Mouse (Mus musculus) adrenal gland, postnatal 14 days (tissue): ENCODE data around the gene Adam12. TPM values are rescaled to one million over a fixed set of nuclear protein-coding genes. Genes with fewer than 3 reads are reported as not detected.
"Not testable (repeated sequence)": the region's sequence is repeated elsewhere in the genome, so short reads cannot be mapped to it uniquely, and the experiment has no call there.

Experiments
- DNase-seq: peaks from one replicate; pipeline ENCODE4 v3.0.0; 2021; ENCODE audit warnings: mixed read lengths
- total RNA-seq: library from RNA; stranded (reverse); gene quantifications from 2 replicates; pipeline ENCODE4 v1.2.3, GENCODE M21; 2021

Adam12 gene
- total RNA-seq, 1 experiment from 2014 or later: 20.6 TPM

- peak; percentile 67 for DNase-seq
Observed at GRCm38 (mm10) chr7:133928981-133929380, 303.0 kb downstream of the Adam12 start.

DNA sequence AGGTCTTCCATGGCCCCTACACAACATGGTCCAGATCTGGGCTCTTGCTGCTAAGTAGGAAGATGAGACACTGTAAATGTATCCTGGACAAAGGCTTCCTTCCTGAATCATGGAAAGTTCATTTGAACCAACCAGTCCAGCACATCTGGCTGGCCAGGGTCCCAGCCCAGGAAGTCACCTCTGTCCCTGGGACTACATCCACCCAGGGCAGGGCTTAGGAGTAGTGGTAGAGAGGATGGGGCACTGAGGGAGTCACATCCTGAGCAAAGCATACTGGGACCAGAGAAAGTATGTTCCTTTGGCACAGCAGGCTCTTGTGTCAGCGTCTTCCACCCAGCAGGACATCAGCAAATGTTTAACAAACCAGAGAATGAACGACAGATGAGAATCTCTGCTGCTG is 306.2 kb downstream of the Adam12 start:
- DNase-seq: peak; percentile 30

DNA sequence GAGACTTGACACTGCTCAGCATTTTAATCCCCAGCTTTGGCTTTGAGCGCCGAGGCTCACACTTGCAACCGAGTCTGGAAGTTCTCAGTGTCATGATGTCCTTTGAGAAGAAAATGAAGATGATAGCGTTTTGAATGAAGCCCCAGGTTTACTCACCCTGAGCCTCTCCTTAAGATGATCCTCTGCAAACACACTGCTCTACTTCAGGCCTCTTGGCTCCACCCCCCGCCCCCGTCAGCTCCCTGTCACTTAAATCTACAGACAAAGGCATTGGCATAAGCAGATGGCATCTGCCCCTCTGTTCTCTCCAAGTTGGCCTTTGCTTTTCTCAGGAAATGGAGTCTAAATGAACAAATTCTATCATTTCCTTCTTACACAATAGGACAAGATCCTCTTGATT is 308.0 kb downstream of the Adam12 start:
- no peak for DNase-seq

DNA sequence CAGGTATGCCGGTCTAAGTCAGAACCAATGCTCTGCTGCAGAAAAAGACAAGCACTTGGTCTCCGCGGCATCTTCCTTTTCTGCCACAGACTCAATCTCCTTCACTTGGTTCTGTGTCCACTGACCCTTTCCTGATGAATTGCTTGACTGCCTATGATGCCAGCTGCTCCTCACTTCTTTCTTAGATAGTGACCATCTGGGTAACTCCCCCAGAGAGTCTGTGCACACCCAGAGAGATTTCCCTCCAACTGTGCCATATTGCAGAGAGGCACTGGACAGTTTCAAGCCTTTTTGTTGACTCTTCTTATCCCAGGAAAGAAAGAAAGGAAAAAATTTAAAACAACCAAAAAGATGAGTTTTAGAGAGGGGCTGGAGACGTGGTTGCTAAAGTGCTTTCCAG is 310.7 kb downstream of the Adam12 start:
- DNase-seq: no peak

- no peak for DNase-seq
Observed at GRCm38 (mm10) chr7:133920724-133921123, 311.2 kb downstream of the Adam12 start.

GRCm38 (mm10) chr7:133919918-133920317 is 312.0 kb downstream of the Adam12 start:
- DNase-seq: peak; percentile 29

GRCm38 (mm10) chr7:133919306-133919705 is 312.6 kb downstream of the Adam12 start:
- no peak for DNase-seq

- no peak for DNase-seq
Observed at GRCm38 (mm10) chr7:133916230-133916629, 315.7 kb downstream of the Adam12 start.

GRCm38 (mm10) chr7:133911881-133912280 is 320.1 kb downstream of the Adam12 start:
- DNase-seq: no peak

DNA sequence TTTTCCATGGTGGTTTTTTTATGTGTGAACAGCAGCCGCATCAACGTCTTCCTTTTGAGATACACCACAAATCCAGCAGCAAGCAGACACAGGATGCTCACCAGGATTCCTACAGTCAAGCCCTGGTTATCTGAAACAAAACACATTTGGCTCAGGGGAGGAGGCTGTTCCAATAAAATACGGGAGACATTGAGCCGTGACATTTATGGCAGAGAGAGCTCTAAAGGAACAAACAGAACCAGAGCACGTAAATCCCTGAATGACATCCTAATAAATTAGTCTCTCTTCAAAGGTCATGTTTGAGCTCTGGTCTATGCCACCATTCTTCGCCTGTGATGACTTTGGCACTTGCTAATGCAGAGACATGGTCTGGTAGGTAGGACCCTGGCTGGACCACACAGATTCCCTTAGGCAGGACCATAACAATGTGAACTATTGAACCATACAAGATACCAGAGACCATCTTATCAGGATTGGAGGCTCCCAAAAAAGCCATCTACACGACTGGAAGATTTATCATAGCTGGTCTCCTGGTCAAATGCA is 322.0 kb downstream of the Adam12 start:
- no peak for DNase-seq

- DNase-seq: no peak
Observed at GRCm38 (mm10) chr7:133908966-133909365, 323.0 kb downstream of the Adam12 start.

DNA sequence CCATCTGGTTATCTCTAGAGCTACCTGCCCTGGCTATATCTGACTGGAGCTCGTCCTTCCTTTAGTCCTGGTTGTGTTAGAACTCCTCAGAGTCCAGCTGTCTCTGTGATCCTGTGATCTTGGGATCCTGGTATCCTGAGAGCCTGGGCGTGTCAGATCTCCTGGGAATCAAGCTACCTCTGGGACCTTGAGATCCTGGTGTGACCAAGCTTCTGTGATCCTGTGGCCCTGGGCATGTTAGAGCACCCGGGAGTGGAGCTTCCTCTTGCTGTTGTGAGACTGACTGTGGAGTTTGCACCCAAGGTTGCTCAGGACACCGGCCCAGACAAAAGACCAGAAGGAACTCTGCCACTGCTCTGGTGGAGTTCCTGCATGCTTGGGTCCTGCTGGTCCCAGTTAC is 332.6 kb downstream of the Adam12 start:
- DNase-seq: no peak

DNA sequence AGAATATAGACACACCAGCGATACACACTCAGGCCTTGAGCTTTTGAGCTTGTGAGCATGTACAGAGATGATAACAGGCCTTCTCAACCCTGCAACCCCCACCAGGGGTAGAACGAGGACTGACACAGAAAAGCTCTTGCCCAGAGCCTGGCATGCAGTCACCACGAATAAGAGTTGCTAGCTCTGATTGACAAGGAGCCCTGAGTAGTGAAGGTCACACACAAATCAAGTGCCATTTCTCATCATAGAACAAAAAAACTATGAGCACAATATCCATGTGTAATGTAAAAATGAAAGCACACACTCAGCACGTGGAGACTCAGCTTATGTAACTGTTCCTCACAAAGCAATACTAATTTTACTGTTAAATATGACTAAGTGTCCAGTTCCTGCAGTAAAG is 340.1 kb downstream of the Adam12 start:
- DNase-seq: peak; percentile 46

DNA sequence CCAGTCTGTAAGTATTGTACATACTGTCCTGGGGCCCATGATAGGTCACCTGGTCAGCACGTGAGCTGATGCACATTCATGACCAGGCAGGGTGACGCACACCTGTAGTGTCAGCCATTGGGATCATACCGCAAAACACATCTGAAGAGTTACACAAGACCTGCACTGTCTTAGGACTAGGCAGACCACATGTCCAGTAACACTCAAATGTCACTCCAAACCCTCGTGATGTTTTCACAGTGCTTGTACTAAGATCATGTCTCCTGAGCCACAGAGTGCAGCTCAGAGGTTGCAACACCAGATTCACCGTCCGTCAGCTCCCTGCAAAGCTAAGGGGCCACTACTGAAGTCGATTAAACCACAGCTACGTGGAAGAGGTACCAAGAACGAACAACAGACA is 340.6 kb downstream of the Adam12 start:
- no peak for DNase-seq

DNA sequence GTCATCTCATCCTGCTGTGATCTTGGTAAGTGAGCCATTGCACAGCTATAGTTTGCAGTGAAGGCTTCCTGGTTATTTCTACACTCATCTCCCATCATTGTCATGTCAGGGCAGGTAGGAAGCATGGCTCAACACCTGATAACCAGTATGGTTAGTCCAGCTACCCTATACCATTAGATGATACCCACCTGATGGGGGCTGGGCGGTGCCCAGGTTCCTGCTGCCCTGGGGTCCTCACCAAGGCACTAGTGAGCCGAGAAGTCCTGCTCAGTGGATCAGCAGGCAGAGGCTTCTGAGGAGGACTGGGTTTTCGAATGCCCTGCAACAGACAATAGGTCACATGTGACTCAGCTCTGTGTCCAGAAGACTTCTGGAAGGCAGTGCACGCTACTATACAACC is 342.0 kb downstream of the Adam12 start:
- no peak for DNase-seq

DNA sequence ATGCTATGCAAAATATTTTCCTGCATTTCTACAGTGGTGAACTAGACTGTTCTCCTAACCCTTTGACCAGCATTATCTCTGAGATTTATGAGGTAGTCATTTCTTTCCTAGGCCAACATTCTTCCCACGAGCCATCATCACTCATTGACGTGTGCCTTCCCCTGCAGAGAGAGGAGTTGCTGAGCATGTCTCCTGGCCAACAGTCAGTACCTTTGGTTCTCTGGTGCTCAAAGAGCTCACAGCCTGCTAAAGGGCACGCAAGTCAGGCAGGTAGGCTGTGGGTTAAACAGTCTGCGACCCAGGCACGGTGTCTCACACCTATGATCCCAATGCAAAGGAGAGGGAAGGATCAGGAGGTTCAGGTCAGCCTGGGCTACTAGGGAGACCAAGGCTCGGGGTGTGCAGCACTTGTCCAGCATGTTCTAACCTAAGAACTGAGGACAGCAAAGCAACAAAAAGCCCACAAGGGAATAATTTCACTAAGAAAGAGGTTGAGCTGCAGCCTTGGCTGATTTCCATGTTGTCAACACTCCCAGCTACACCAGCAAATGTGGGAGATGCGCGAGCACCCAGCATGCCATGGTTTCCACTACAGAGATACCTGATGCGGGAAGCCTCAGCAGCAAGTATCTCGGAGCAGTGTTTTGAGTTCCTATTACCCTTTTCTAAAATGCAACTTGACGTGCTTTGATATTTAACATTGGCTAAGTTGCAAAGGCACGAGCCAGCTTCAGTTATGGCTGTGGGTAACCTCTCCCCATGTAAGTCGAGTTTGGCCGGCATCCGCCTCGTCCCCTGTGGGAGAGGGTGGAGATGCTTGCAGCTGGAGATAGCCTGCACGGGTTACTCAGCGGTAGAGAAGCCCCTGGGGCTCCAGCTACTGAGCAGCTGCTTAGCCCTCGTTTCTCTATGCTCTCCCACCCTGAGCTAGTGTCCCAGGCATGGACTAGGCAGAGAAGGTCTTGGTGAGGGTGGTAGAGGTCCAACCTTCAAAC is 342.7 kb downstream of the Adam12 start:
- DNase-seq: no peak

- not testable (repeated sequence) for DNase-seq
Observed at GRCm38 (mm10) chr7:133884759-133885431, 347.1 kb downstream of the Adam12 start.

GRCm38 (mm10) chr7:133879761-133880160 is 352.2 kb downstream of the Adam12 start:
- DNase-seq: no peak

DNA sequence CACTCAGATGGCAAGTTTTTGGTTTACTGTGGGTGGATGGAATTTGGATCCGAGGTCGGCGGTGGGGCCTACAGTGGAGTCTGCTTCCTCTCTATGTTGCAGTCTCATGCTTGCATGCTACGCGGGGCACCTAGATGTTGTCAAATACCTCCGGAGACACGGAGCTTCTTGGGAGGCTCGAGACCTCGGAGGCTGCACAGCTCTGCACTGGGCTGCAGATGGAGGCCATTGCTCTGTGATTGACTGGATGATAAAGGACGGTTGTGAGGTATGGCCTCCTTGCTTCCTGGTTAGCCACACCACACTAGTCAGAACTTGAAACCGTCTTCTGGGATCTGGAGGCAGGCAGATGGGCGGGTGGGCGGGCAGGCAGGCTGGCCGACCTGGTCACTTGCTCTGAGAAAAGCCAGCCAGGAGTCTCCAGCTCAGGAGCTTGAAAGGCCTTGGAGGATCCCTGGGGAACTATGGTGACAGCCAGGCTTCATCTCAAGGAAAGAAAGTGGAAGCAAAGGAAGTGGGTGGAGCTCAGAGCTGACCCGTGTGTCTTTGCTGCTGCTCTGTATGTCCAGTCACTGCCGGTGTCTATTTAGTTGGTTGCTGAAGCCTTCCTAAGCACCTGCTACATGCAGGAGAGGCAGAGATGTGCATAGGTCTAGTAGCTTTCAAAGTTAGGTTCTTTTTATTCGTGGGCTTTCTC is 355.2 kb downstream of the Adam12 start:
- no peak for DNase-seq

- no peak for DNase-seq
Observed at GRCm38 (mm10) chr7:133876139-133876538, 355.8 kb downstream of the Adam12 start.

DNA sequence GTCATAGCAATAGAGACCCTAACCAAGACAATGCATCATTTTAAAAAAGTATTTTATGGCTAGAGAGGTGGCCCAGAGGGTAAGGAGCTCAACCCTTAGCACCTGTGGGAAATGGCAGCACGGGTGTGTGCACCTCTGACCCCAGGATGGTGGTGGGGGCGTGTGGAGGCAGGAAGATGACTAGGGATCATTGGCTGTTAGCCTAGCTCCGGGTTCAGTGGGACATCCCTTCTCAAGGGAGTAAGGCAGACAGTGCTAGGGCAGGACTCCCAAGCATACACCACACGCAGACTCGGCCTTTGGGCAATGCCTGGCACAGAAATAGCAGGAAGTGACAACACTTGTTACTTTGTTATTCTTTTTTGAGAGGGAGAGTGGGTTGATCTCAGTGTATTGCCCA is 359.2 kb downstream of the Adam12 start:
- DNase-seq: no peak

DNA sequence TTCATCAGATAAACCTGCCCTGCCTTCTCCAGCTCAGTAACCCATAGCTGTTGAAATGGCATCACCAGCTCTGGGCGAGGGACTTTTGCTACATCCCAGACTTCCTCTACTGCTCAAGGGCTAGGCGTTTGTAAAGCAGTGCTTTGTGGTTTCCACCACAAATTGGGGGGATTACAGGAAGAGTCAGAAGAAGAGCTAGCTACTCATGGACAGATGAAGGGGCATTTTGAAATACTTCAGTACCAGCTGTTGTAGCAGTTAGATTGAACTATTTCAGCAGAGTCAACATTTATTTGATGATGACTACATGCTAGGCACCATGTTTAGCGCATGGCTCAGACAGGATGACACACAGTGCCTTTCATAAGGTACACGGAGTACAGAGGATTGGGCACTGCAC is 361.7 kb downstream of the Adam12 start:
- DNase-seq: no peak

GRCm38 (mm10) chr7:133863684-133864083 is 368.3 kb downstream of the Adam12 start:
- no peak for DNase-seq
